In the genomic region with DNA sequence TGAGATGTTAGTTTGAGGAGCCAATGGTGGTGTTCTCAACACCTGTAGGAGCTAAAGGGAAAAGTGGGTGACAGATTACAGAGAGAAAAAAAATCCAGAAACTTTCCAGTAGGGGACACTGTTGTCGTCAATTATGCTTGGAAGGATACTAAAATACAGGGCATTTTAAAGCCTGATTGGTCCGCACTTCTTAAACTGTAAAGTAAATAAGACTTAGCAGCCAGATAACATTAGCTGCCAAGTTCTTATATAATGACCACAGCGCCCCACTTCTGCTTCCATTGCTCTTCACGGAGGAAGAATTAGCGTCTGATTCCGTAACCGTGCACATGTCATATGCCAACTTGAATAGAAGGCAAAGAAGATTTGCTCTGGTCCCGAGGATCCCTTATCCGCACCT, we compare ENCODE assay signal across 8 mouse cellular contexts. TPM values are rescaled to one million over a fixed set of nuclear protein-coding genes. Genes with fewer than 3 reads are reported as not detected.
DNase-seq lines count a peak whose midpoint lies in the region; ATAC-seq and TF ChIP-seq lines count a peak whose summit lies in the region.

No protein-coding gene starts in this region.

- no peak for ATAC-seq in cerebellum, adult (ENCODE audit: insufficient number of reproducible peaks, low FRiP score, low TSS enrichment)
- ATAC-seq in embryonic facial prominence, embryonic 15.5 days (ENCODE audit: insufficient number of reproducible peaks, low FRiP score, low TSS enrichment, low read depth): no peak
- 0 out of 2 replicates have a peak, but pooled peaks have one; percentile 6 for ATAC-seq in hindbrain, postnatal 0 days
- ATAC-seq in neural tube, embryonic 15.5 days (ENCODE audit: low FRiP score): no peak

- no peak overlapping the region for H3K9ac ChIP-seq in embryonic facial prominence, embryonic 15.5 days
- H3K9ac ChIP-seq in hindbrain, postnatal 0 days (replicated peaks; ENCODE audit: low read length): no peak overlapping the region
- no peak overlapping the region for H3K9ac ChIP-seq in neural tube, embryonic 15.5 days (replicated peaks)

- H3K27ac ChIP-seq in embryonic facial prominence, embryonic 15.5 days (replicated peaks): no peak overlapping the region
- H3K27ac ChIP-seq in hindbrain, postnatal 0 days: no peak overlapping the region
- no peak overlapping the region for H3K27ac ChIP-seq in neural tube, embryonic 15.5 days (replicated peaks)

- TF ChIP-seq POLR2A in lung, adult 2 months (IDR thresholded peaks at IDR 0.05; ENCODE audit: borderline replicate concordance, extremely low read depth, low read depth, low read length): no peak

- peak; percentile 1 for DNase-seq in cerebellum, adult 9-10 months
- peak; percentile 51 for DNase-seq in hindbrain, postnatal 0 days (ENCODE audit: low spot score)
- DNase-seq in lung, adult 2 months: no peak
- DNase-seq in urinary bladder, adult 2 months (ENCODE audit: low spot score): no peak
- DNase-seq in layer of hippocampus, adult 8-10 months (ENCODE audit: low spot score in 2 of 2): no peak

- peak overlapping the region; percentile 46 for H3K4me3 ChIP-seq in embryonic facial prominence, embryonic 15.5 days (replicated peaks)
- H3K4me3 ChIP-seq in hindbrain, postnatal 0 days (ENCODE audit: low read length): peak overlapping the region; percentile 36
- peak overlapping the region; percentile 76 for H3K4me3 ChIP-seq in lung, adult 2 months (replicated peaks; ENCODE audit: extremely low read depth, low read depth, low read length)
- peak overlapping the region; percentile 36; the same call in 1 of the 2 replicates for H3K4me3 ChIP-seq in neural tube, embryonic 15.5 days (replicated peaks)

- H3K27me3 ChIP-seq in embryonic facial prominence, embryonic 15.5 days: peaks cover 21% of the 10 kb centered on the region
- 0 out of 2 replicates have a peak, but pooled peaks cover 3% of the 10 kb centered on the region for H3K27me3 ChIP-seq in hindbrain, postnatal 0 days (ENCODE audit: insufficient read depth, low read length)
- H3K27me3 ChIP-seq in neural tube, embryonic 15.5 days (replicated peaks): peaks cover 53% of the 10 kb centered on the region

- H3K4me2 ChIP-seq in embryonic facial prominence, embryonic 15.5 days (replicated peaks): peak overlapping the region; percentile 72
- peak overlapping the region; percentile 68 for H3K4me2 ChIP-seq in hindbrain, postnatal 0 days (ENCODE audit: low read depth, low read length)
- H3K4me2 ChIP-seq in neural tube, embryonic 15.5 days: peak overlapping the region; percentile 63

- 19% methylated on average over 9 of the region's 9 CpGs for WGBS in embryonic facial prominence, embryonic 15.5 days
- 18% methylated on average over 9 of the region's 9 CpGs for WGBS in hindbrain, postnatal 0 days
- WGBS in lung, adult 2 months: 1% methylated on average over 9 of the region's 9 CpGs
- WGBS in neural tube, embryonic 15.5 days: 31% methylated on average over 9 of the region's 9 CpGs

- no peaks in the 10 kb centered on the region for H3K9me3 ChIP-seq in embryonic facial prominence, embryonic 15.5 days (replicated peaks)
- H3K9me3 ChIP-seq in hindbrain, postnatal 0 days (ENCODE audit: low read length): no peaks in the 10 kb centered on the region
- H3K9me3 ChIP-seq in neural tube, embryonic 15.5 days (replicated peaks): no peaks in the 10 kb centered on the region

- peaks cover 22% of the 10 kb centered on the region for H3K4me1 ChIP-seq in embryonic facial prominence, embryonic 15.5 days
- peaks cover 8% of the 10 kb centered on the region for H3K4me1 ChIP-seq in hindbrain, postnatal 0 days (ENCODE audit: insufficient read depth, low read length)
- H3K4me1 ChIP-seq in lung, adult 2 months (ENCODE audit: control insufficient read depth, insufficient read depth, low read length): peaks cover 15% of the 10 kb centered on the region
- H3K4me1 ChIP-seq in neural tube, embryonic 15.5 days: peaks cover 25% of the 10 kb centered on the region

- H3K36me3 ChIP-seq in embryonic facial prominence, embryonic 15.5 days: no peaks in the 10 kb centered on the region
- H3K36me3 ChIP-seq in hindbrain, postnatal 0 days (ENCODE audit: insufficient read depth, low read length): no peaks in the 10 kb centered on the region
- H3K36me3 ChIP-seq in neural tube, embryonic 15.5 days: no peaks in the 10 kb centered on the region

- TF ChIP-seq CTCF in hindbrain, postnatal 0 days (IDR thresholded peaks at IDR 0.05; ENCODE audit: low read depth): peak; percentile 58
- TF ChIP-seq CTCF in lung, adult 2 months (IDR thresholded peaks at IDR 0.05; ENCODE audit: insufficient read depth, low read length): no peak

RNA-seq across cellular contexts. Expression of gene Gna14, which starts 0.7 kb away (rescaled TPM):
- polyA plus RNA-seq in embryonic facial prominence, embryonic 15.5 days (2015; fragmentation: Nextera tagmentation; extraction: Ambion mirVana): 4.7 and 4.8 TPM in 2 replicates
- total RNA-seq in hindbrain, postnatal 0 days (2014; rRNA removed): 0.65 and 0.84 TPM in 2 replicates
- polyA plus RNA-seq in hindbrain, postnatal 0 days (2015; fragmentation: Nextera tagmentation; extraction: Ambion mirVana): 0.82 and 0.98 TPM in 2 replicates
- polyA plus RNA-seq in lung, adult 2 months (2012; rRNA removed): 15.2 and 16.5 TPM in 2 replicates
- 2.6 and 3.3 TPM in 2 replicates for polyA plus RNA-seq in neural tube, embryonic 15.5 days (2015; fragmentation: Nextera tagmentation; extraction: Ambion mirVana)
- 3.4 and 3.7 TPM in 2 replicates for polyA plus RNA-seq in urinary bladder, adult 2 months (2012; rRNA removed)
- 1 to 10 TPM; 1.3 to 2.3 (median 1.6) TPM for total RNA-seq in layer of hippocampus, adult 8-10 months (2022)

Comparison
In these comparisons a context has a peak if more than half of its experiments do, and no peak if none do; other contexts are left out.
1. DNase-seq: peak in cerebellum, adult 9-10 months (single experiment) and hindbrain, postnatal 0 days (single experiment); none in lung, adult 2 months (single experiment), urinary bladder, adult 2 months (single experiment) and layer of hippocampus, adult 8-10 months (0 of 2).
2. Peak in every context shown above with its lines, with median percentiles within 50 percentile points of each other: H3K4me2 ChIP-seq and H3K4me3 ChIP-seq.